Mouse (Mus musculus): Measurements from ENCODE around the gene Cpvl.

Cpvl gene

GRCm38 (mm10) chr6:53969081-53969480 is 9.4 kb downstream of the Cpvl start:
- DNase-seq, result no peak

- DNase-seq, result no peak
Measured at GRCm38 (mm10) chr6:53968550-53968949, 9.9 kb downstream of the Cpvl start.

- no peak for DNase-seq
Measured at GRCm38 (mm10) chr6:53966595-53966994, 11.9 kb downstream of the Cpvl start.

DNA sequence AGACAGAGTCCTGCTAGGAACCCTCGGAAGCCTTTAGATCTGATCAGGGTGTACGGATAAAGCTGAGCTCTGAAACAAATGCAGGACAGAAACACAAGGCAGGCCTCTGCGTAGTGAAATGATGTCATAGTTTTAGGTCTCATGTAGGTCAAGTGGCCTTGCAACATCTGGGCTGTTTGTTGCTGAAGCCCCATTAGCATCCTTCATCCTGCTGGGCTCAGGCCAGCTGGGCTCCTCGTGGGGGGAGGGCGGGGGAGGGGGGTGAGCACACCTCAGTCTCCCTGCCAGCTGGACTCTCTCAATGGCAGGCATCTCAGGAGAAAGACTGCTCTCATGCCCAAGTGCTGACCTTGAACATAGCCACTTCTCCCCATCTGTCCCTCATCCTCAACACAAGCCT is 12.6 kb downstream of the Cpvl start:
- DNase-seq, result no peak

DNA sequence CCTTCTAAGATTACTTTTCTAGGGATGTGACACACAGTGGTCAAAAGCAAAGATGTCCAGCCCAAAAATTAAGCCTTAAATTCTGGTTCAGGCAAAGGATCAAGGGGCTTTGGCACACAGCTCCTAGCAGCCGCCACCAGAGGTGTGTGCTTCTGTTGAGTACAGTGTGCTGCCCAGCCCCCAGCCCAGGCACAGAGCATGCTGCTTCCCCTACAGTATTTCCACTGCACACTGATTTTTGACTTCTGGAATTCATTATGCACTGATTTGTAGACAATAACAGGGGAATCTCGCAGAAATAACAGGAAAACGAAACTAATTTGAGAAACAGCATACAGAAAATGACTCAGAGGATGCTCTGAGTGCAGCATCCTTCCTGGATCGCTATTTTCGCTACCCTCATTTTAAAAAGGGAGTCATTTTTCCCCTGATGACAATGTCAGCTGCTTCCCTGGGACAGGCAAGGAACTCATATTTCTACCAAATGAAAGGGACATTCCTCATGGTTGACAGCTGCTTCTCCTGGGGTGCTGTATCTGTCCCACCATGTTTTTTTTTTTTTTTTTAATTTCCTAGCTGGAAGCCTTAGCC is 14.5 kb downstream of the Cpvl start:
- DNase-seq, result peak; percentile 43

DNA sequence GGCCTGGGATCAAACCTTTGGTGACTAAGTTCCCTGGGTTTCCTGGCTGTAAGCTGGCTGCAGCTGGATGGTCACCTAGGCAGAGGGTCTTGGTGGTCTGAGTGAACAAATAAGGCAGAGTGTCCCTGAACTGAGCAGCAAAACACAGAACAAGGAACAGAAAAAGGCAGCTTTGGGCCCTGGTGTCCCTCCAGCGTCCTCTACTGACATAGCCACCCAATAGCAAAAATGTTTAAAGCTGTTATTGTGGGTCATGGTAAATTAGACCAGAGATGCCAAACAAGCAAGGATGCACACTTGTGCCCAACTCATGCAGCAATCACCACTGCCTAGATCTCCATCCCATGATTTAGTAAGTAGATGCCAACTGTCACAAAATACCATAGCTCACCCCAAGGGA is 16.5 kb downstream of the Cpvl start:
- no peak for DNase-seq

GRCm38 (mm10) chr6:53959826-53960225 is 18.6 kb downstream of the Cpvl start:
- no peak for DNase-seq

DNA sequence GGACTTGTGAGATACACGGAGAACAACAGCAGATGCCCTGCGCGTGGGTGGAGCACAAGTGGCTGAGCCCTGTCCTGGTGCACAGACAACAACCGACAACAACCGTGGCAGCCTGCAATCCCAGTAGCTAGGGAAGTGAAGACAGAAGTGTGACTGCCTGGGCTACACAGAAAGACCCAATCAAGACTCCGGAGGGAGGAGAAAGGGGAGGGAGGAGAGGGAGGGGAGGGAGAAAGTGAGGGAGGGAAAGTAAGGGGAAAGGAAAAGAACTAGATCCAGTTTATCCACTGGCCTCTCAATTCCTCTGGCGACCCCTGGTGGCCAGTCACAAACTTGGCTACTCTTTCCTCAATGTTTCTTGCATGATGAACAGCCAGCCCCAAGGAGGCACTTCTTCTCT is 20.1 kb downstream of the Cpvl start:
- peak; percentile 62 for DNase-seq

- DNase-seq, result peak; percentile 64
Measured at GRCm38 (mm10) chr6:53956513-53956912, 22.0 kb downstream of the Cpvl start.

- DNase-seq, result no peak
Measured at GRCm38 (mm10) chr6:53955846-53956245, 22.6 kb downstream of the Cpvl start.

DNA sequence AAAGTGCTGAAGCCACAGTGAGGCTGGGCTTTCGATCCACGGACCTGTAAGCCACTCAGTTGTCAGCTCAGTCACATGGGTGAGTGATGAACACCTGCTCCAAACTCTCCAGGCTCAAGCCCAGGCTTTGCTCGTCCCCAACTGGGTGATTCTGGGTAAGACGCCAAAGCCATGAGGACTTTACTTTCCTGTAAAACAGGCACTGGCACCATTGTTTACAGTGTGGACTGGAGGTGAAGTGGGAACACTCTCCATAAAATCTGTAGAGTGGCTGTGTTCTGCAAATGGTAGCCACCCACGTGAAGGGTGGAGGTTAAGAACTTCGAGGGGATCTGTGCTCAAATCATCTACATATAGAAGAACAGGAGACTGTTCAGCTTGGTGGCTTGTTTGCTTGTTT is 23.2 kb downstream of the Cpvl start:
- DNase-seq, result no peak

DNA sequence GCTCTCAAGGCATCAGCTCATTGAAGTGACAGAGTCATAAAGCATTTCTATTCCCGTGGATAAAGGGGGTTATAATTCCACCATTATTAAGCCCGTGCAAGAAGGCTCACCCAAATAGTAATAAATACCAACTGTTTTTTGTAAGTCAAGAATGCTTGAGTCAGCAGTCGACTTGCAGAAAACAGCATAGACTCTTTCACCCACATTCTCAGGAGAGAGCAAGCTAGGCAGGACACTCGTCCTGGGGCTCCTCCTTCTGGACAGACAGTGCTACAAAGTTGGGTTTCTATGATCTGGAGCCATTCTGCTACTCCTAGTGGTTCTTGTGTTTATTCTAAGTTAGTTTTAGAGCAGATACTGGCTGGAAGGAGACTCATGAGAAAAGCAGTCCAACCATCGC is 24.4 kb downstream of the Cpvl start:
- peak; percentile 58 for DNase-seq

- no peak for DNase-seq
Measured at GRCm38 (mm10) chr6:53953348-53953747, 25.1 kb downstream of the Cpvl start.

DNA sequence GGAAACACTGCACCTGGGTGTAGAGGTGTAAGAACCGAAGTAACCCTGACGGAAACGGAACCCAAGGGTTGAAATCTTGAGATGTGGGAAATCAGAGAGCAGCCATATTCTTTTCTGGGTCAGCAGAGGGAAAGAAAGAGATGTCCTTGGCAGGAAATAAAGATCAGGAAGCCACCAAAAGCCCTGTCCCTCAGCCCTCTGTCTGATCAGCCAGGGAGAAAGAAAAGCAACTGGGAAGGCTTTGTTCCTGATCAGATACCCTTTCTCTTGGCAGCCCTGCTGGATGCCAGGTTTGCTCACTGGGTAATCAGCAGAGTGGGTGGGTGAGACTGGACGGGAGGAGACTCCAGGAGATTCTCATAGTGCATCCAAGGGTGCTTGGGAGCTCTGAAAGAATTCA is 27.1 kb downstream of the Cpvl start:
- DNase-seq, result no peak

GRCm38 (mm10) chr6:53950876-53951275 is 27.6 kb downstream of the Cpvl start:
- DNase-seq, result peak; percentile 43

- no peak for DNase-seq
Measured at GRCm38 (mm10) chr6:53948388-53949035, 30.0 kb downstream of the Cpvl start.

GRCm38 (mm10) chr6:53944887-53945286 is 33.6 kb downstream of the Cpvl start:
- no peak for DNase-seq

GRCm38 (mm10) chr6:53944417-53944816 is 34.1 kb downstream of the Cpvl start:
- DNase-seq, result no peak

- DNase-seq, result no peak
Measured at GRCm38 (mm10) chr6:53942190-53942831, 36.2 kb downstream of the Cpvl start.

DNA sequence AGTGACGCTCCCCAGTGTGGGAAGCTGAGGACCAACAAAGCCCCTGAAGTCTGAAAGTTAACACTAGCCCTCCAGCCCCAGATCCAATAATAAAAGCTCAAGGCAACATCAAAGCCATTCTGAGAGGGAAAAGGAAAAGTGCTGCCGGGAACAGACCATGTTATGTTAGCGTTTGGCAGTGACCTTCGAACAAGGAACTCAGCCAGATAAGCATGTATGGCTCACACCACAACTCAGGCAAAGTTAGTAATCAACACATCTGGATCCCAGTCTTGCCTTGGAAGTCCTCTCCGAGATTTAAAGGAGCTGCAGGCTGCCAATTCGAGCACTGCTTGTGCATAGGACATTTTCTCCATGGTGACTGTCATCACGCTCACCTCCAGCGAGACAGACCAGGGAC is 38.7 kb downstream of the Cpvl start:
- DNase-seq, result no peak

DNA sequence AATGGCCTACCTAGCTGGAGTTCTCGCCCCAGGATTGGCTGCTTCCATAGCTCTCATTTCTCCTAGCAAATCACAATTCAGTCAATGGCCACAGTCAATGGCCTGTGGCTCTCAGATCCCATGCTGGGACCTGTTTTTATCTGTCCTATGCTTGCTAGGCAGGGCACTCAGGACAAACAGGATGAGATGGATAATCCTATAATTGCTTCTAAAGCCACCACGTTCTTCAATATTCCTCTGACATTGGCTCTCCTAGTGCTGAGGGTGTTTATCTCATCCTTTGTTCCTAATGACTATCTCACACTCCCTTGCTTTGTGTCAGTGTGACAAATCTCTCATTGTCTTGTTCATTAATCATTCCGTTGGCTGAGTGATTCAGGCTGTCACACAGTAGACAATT is 39.5 kb downstream of the Cpvl start:
- DNase-seq, result no peak

GRCm38 (mm10) chr6:53937143-53938134 is 41.0 kb downstream of the Cpvl start:
- no peak for DNase-seq

DNA sequence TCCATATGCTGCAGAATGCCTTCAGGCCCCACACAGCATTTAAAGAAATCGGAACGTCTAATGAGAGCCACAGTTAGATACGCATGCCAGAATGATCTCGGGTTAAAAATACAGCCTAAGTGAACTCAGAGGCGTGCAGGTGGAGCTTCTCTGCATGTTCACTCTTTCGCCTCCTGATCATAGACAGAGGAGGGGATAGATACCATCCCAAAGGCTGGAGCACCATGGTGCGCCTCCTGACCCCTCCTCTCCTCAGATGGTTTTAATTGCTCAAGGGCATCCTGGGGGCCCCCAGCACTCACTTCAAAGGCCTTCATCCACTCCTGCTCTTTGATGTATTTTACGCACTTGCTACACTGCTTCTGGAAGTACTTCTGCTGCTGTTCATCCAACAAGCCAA is 46.9 kb downstream of the Cpvl start:
- no peak for DNase-seq
